ENCODE assay signal across 26 mouse cellular contexts in the genomic region with DNA sequence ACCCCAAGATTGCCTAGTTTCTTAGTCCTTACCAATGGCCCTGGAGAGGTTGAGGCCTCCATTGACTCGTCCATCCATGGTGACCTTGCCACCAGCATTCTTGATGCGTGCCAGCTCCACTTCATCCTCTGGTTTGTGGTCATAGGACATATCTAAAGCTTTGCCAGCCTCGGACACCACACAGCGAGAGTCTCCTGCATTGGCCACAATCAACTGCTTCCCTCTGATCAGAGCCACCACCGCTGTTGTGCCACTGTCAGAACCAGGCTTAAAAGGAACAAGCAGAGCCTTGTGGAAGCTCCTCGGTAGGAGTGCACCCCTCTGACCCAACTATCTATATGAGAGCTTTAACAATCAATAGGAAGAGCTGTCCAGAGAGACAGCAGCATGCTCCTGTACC.
"Had no signal": no experiment of that assay in that cellular context is flagged by ENCODE, and none has a peak within 500 bp of the region (broad histone marks: within the 10 kb centered on the region; RNA-seq: fewer than 3 reads in every experiment).

No protein-coding gene starts in this region.

- DNase-seq: cerebellum, adult 9-10 months; cerebellum, adult 9-11 months; cerebellum, postnatal 10 days; cerebellum, postnatal 14 days; cerebellum, postnatal 25 days; cerebellum, postnatal 36 days; embryo, embryonic 11 days; forebrain, postnatal 0 days; gastrocnemius, adult 2 months; gastrocnemius, postnatal 10 days; gastrocnemius, postnatal 14 days; gastrocnemius, postnatal 25 days; gastrocnemius, postnatal 36 days; heart, adult 18-20 months; heart, adult 2 months had no signal

- H3K4me2 ChIP-seq: embryonic facial prominence, embryonic 12.5 days; embryonic facial prominence, embryonic 13.5 days; embryonic facial prominence, embryonic 15.5 days; forebrain, embryonic 12.5 days; forebrain, embryonic 13.5 days; forebrain, embryonic 15.5 days had no signal

- ATAC-seq: forebrain, embryonic 13.5 days; forebrain, embryonic 14.5 days; forebrain, embryonic 15.5 days; forebrain, embryonic 16.5 days; forebrain, postnatal 0 days had no signal

- H3K27me3 ChIP-seq: embryonic facial prominence, embryonic 12.5 days; embryonic facial prominence, embryonic 13.5 days; embryonic facial prominence, embryonic 15.5 days; forebrain, embryonic 12.5 days; forebrain, embryonic 13.5 days; forebrain, embryonic 15.5 days had no signal

- H3K9ac ChIP-seq: embryonic facial prominence, embryonic 12.5 days; embryonic facial prominence, embryonic 13.5 days; embryonic facial prominence, embryonic 15.5 days; forebrain, embryonic 12.5 days; forebrain, embryonic 13.5 days; forebrain, embryonic 15.5 days; forebrain, postnatal 0 days had no signal

- H3K27ac ChIP-seq: embryonic facial prominence, embryonic 10.5 days; embryonic facial prominence, embryonic 12.5 days; embryonic facial prominence, embryonic 13.5 days; embryonic facial prominence, embryonic 15.5 days; forebrain, embryonic 10.5 days; forebrain, embryonic 12.5 days; forebrain, embryonic 13.5 days; forebrain, embryonic 15.5 days; gastrocnemius, adult 2 months; heart, adult 2 months had no signal

- H3K4me3 ChIP-seq: embryonic facial prominence, embryonic 10.5 days; embryonic facial prominence, embryonic 12.5 days; embryonic facial prominence, embryonic 13.5 days; embryonic facial prominence, embryonic 15.5 days; erythroblast, embryonic 14.5 days; forebrain, embryonic 10.5 days; forebrain, embryonic 12.5 days; forebrain, embryonic 13.5 days; forebrain, embryonic 15.5 days; gastrocnemius, adult 2 months; heart, adult 2 months had no signal
